Mouse (Mus musculus) megakaryocyte, embryonic 14.5 days (primary cell): Measurements from ENCODE around the gene Fer. TPM values are rescaled to one million over a fixed set of nuclear protein-coding genes. Genes with fewer than 3 reads are reported as not detected.

ENCODE experiments used
- H3K27me3 ChIP-seq: replicated peaks from 2 replicates; pipeline ENCODE3; 2012; ENCODE audit warnings: inconsistent platforms
- H3K36me3 ChIP-seq: replicated peaks from 2 replicates; pipeline ENCODE3; 2012; ENCODE audit warnings: low read length, inconsistent platforms, mixed read lengths
- H3K4me1 ChIP-seq: 2 replicates; pipeline ENCODE4 v1.6.1; 2012; ENCODE audit warnings: inconsistent platforms
- H3K4me3 ChIP-seq: replicated peaks from 2 replicates; pipeline ENCODE3; 2012; ENCODE audit warnings: moderate library complexity, mild to moderate bottlenecking, inconsistent platforms
- H3K9me3 ChIP-seq: 2 replicates; pipeline ENCODE4 v1.6.1; 2012; ENCODE audit warnings: inconsistent platforms
- FLI1 ChIP-seq: IDR thresholded peaks from 2 replicates; pipeline ENCODE4 v1.6.1; 2012; ENCODE audit warnings: low read length, inconsistent platforms, mixed read lengths
- GATA1 ChIP-seq: IDR thresholded peaks from 3 replicates; pipeline ENCODE4 v1.6.1; 2012; ENCODE audit warnings: mixed read lengths, low read length, inconsistent platforms, borderline replicate concordance
- polyA plus RNA-seq: library from polyadenylated mRNA; stranded (reverse); fragments of >175 nt; gene quantifications from 2 replicates; pipeline ENCODE4 v1.2.3, GENCODE M21; 2012; ENCODE audit warnings: low replicate concordance; ENCODE audit not compliant: insufficient read depth

The Fer gene
- polyA plus RNA-seq, 1 experiment = 2.2 TPM

DNA sequence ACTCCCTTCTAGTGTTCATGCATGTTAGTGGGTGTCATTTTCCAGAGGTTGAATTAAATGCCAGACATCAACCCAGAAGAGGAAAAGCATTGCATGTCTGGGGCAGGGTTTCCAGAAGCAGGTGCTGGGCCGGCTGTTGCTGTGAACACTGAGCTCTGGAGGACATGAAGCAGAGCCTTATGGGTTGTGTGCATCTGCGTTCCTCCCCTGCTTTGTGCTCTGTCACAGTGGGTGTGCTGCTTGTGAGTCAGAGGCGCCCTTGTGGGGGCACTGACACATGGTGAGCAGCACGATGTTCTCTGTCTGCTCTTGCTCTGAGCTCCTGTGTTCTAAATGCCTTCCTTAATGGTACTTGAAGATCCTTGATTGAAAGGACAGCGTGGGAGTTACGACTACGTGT lies 182.5 kb downstream of the Fer start:
- no peaks in the 10 kb centered on the region for H3K27me3 ChIP-seq
- H3K36me3 ChIP-seq = peaks cover 33% of the 10 kb centered on the region
- no peaks in the 10 kb centered on the region for H3K9me3 ChIP-seq
- H3K4me1 ChIP-seq = peaks cover 43% of the 10 kb centered on the region
- TF ChIP-seq GATA1 (no peak), FLI1 (no peak)
- no peak overlapping the region for H3K4me3 ChIP-seq

DNA sequence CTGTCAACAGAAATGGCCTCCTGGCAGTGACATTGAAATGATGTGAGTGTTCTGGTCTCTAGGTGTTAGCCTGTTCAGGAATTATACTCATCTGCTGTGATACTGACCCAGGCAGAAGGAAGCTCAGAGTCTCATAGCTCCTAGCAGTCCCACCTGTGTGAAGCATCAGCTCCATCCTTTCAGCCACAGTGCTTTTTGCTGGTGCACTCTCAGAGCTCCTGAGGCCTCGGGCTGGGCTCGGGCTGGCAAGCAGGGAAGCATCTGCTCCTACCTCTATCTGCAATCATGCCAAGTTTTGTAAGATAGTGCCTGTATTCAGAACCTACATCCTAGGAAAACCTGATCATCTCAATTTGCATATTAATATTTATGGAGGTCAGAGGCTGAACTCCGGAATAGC lies 183.7 kb downstream of the Fer start:
- Histone ChIP-seq H3K36me3 (peaks cover 33% of the 10 kb centered on the region), H3K4me1 (peaks cover 50% of the 10 kb centered on the region), H3K27me3 (no peaks in the 10 kb centered on the region), H3K4me3 (no peak overlapping the region), H3K9me3 (no peaks in the 10 kb centered on the region)
- TF ChIP-seq GATA1 (no peak), FLI1 (no peak)

- Histone ChIP-seq H3K4me1 (peaks cover 71% of the 10 kb centered on the region), H3K9me3 (no peaks in the 10 kb centered on the region), H3K36me3 (peaks cover 33% of the 10 kb centered on the region), H3K4me3 (peak overlapping the region; percentile 47), H3K27me3 (no peaks in the 10 kb centered on the region)
- TF ChIP-seq GATA1 = no peak
- no peak for TF ChIP-seq FLI1
These were observed 188.0 kb downstream of the Fer start for GRCm38 (mm10) chr17:64050911-64051310.

DNA sequence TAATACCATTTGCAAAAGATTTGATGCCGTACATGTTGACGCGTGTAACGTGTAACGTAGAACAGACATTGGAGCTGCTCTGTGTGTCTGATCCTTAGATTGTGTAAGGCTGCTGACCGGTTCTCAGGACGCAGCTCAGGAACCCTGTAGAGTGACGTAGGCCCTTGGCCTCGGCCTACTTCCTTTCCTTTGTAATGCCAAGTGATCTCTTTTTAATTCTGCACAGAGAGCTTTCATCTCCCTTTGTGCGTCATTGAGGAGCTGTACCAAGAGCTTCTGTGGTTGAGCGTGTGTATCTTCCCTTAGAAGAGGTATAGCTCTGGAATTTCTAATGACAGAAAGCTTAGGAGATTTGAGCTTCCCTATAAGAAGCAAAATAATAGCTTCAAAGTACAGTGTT lies 190.8 kb downstream of the Fer start:
- no peak for TF ChIP-seq FLI1
- no peak for TF ChIP-seq GATA1

DNA sequence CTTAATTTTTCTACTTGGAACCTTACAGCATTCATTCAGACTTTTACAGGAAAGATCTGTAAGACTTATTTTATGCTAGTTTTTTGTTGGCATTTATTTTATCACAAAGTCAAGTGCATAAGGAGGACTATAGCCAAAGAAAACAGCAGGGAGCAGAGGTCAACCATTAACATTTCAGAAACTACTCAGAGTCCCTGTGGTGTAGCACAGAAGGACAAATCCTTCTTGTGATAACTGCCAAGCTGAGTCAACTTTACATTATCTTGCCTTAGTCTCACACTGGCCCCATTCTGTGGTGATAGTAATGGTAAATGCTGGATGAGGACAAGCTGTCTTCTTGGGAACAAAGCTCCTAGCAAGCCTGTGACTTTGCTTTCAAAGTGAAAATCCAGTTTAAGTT lies 197.7 kb downstream of the Fer start:
- H3K27me3 ChIP-seq = no peaks in the 10 kb centered on the region
- no peaks in the 10 kb centered on the region for H3K9me3 ChIP-seq
- peaks cover 9% of the 10 kb centered on the region for H3K36me3 ChIP-seq
- TF ChIP-seq FLI1 = no peak
- TF ChIP-seq GATA1 = no peak
- peaks cover 75% of the 10 kb centered on the region for H3K4me1 ChIP-seq
- H3K4me3 ChIP-seq = peak overlapping the region; percentile 11

More for the DNA sequence above, 190.8 kb downstream of the Fer start:
- H3K27me3 ChIP-seq = no peaks in the 10 kb centered on the region
- peaks cover 73% of the 10 kb centered on the region for H3K4me1 ChIP-seq
- no peak overlapping the region for H3K4me3 ChIP-seq
- peaks cover 30% of the 10 kb centered on the region for H3K36me3 ChIP-seq
- H3K9me3 ChIP-seq = no peaks in the 10 kb centered on the region

DNA sequence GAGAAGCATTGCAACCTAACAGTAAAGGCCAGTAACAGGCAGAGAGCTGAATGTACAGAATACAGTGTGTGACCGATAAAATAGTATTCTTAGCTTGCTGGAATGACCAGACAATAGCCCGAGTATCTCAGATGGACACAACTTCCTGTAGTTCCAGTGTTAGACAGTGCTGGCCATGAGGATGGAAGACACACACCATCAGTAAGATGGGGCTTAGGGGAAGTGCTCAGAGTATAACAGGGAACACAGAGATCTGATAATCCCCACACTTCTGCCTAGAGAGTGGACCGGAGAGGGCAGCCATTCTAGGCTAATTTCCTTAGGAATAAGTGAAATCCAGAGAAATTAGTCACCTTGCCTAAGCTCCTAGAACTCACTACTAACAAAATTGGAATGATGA lies 202.4 kb downstream of the Fer start:
- peak overlapping the region; percentile 1 for H3K4me3 ChIP-seq
- peaks cover 58% of the 10 kb centered on the region for H3K4me1 ChIP-seq
- no peaks in the 10 kb centered on the region for H3K9me3 ChIP-seq
- H3K27me3 ChIP-seq = no peaks in the 10 kb centered on the region
- peaks cover 10% of the 10 kb centered on the region for H3K36me3 ChIP-seq
- TF ChIP-seq GATA1 = peak; percentile 46; the same call in 1 of the 3 replicates
- TF ChIP-seq FLI1 = no peak

DNA sequence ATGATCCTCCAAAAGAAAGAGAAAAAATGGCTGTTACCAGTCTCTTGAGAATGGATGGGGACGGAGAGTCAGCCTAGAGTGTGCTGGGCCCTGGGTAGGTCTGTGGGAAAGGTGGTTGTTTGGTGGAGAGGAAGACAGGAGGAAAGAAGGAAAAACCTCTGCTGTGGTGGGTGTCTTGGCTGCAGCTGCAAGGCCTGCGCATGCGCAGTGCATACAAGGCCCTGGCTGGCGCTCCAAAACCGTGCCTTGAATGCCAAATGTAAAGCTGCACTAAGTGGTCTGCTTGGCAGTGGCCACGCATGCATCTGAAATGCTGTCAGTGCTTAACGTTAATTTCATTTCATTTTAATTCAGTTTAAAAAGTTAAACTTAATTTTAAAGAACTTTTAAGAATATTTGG lies 214.5 kb downstream of the Fer start:
- H3K9me3 ChIP-seq = no peaks in the 10 kb centered on the region
- H3K4me3 ChIP-seq = no peak overlapping the region
- TF ChIP-seq GATA1 (no peak), FLI1 (no peak)
- peaks cover 31% of the 10 kb centered on the region for H3K36me3 ChIP-seq
- peaks cover 21% of the 10 kb centered on the region for H3K4me1 ChIP-seq
- no peaks in the 10 kb centered on the region for H3K27me3 ChIP-seq

GRCm38 (mm10) chr17:64084751-64085150 lies 221.9 kb downstream of the Fer start:
- H3K4me1 ChIP-seq = peaks cover 39% of the 10 kb centered on the region
- peaks cover 17% of the 10 kb centered on the region for H3K36me3 ChIP-seq
- TF ChIP-seq FLI1 = no peak
- no peak for TF ChIP-seq GATA1
- no peak overlapping the region for H3K4me3 ChIP-seq
- no peaks in the 10 kb centered on the region for H3K9me3 ChIP-seq
- no peaks in the 10 kb centered on the region for H3K27me3 ChIP-seq

DNA sequence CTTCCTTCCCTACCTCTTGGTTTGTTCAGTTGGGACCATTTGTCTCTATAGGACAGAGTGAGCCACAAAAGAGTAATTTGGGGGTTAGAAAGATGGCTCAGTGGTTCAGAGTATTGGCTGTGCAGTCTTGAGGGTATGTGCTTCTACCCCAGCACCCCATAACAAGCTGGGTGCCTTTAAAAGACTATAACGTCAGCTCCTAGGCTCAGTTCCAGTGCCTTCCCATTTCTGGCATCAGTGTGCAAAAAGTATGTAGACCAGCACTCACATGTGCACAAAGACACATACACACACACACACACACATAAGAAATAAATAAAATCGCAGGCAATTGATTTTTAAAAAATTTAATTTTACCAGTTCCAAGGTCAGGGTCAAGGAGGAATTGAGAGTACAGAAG lies 222.6 kb downstream of the Fer start:
- no peaks in the 10 kb centered on the region for H3K27me3 ChIP-seq
- H3K36me3 ChIP-seq = peaks cover 15% of the 10 kb centered on the region
- H3K4me3 ChIP-seq = no peak overlapping the region
- no peaks in the 10 kb centered on the region for H3K9me3 ChIP-seq
- peaks cover 39% of the 10 kb centered on the region for H3K4me1 ChIP-seq
- no peak for TF ChIP-seq FLI1
- TF ChIP-seq GATA1 = no peak

- TF ChIP-seq GATA1 = no peak
- TF ChIP-seq FLI1 = no peak
- Histone ChIP-seq H3K36me3 (peaks cover 10% of the 10 kb centered on the region), H3K4me1 (peaks cover 48% of the 10 kb centered on the region), H3K4me3 (peak overlapping the region; percentile 29), H3K27me3 (no peaks in the 10 kb centered on the region), H3K9me3 (no peaks in the 10 kb centered on the region)
These were observed 224.2 kb downstream of the Fer start for GRCm38 (mm10) chr17:64086875-64087608.
